Mouse (Mus musculus) G1E (cell line): ENCODE data around the gene Ppp1r14b. TPM values are rescaled to one million over a fixed set of nuclear protein-coding genes. Genes with fewer than 3 reads are reported as not detected.

Experiments used
- ATAC-seq: 2 replicates; pipeline ENCODE4 v1.8.0; 2016; ENCODE audit warnings: mild to moderate bottlenecking; ENCODE audit not compliant: insufficient number of reproducible peaks, poor library complexity, low FRiP score, severe bottlenecking; ENCODE audit errors: extremely low read depth
- DNase-seq: peaks from one replicate; pipeline ENCODE4 v3.0.0; 2012; ENCODE audit warnings: low spot score
- H3K27me3 ChIP-seq: 2 replicates; pipeline ENCODE4 v1.6.1; 2012; ENCODE audit warnings: mild to moderate bottlenecking, low read length, inconsistent platforms; ENCODE audit not compliant: insufficient read depth
- H3K36me3 ChIP-seq: replicated peaks from 2 replicates; pipeline ENCODE3; 2012; ENCODE audit warnings: mild to moderate bottlenecking, inconsistent platforms
- H3K4me1 ChIP-seq: 2 replicates; pipeline ENCODE4 v1.6.1; 2012; ENCODE audit warnings: low read depth, low read length, inconsistent platforms, mixed read lengths; ENCODE audit not compliant: insufficient read depth
- H3K4me3 ChIP-seq: 2 replicates; pipeline ENCODE4 v1.5.1; 2012; ENCODE audit warnings: low read depth, mild to moderate bottlenecking, inconsistent platforms, low read length, moderate library complexity, mixed read lengths
- H3K9me3 ChIP-seq: replicated peaks from 2 replicates; pipeline ENCODE4 v1.6.1; 2012; ENCODE audit warnings: inconsistent platforms
- CTCF ChIP-seq: IDR thresholded peaks from 2 replicates; pipeline ENCODE4 v1.5.1; 2012; ENCODE audit warnings: low read depth, low read length, inconsistent platforms, mixed read lengths
- GATA1 ChIP-seq: IDR thresholded peaks from 2 replicates; pipeline ENCODE4 v1.6.1; 2012; ENCODE audit warnings: borderline replicate concordance, low read length, inconsistent platforms, mixed read lengths
- GATA2 ChIP-seq: IDR thresholded peaks from 2 replicates; pipeline ENCODE4 v1.6.1; 2012; ENCODE audit warnings: low read depth, low read length, inconsistent platforms, borderline replicate concordance
- POLR2AphosphoS5 ChIP-seq: IDR thresholded peaks from 2 replicates; pipeline ENCODE4 v1.6.1; 2012; ENCODE audit warnings: low read depth, low read length, inconsistent platforms; ENCODE audit not compliant: insufficient replicate concordance
- TAL1 ChIP-seq: conservative IDR thresholded peaks from 2 replicates; pipeline ENCODE4 v1.6.1; 2012; ENCODE audit warnings: low read depth, low read length, inconsistent platforms, mixed read lengths
- polyA plus RNA-seq: library from polyadenylated mRNA; stranded (reverse); fragments of >175 nt; gene quantifications from 2 replicates; pipeline ENCODE4 v1.2.3, GENCODE M21; 2012
- total RNA-seq, 2 experiments: library from RNA; stranded (forward) in 1 of 2; stranded (reverse) in 1 of 2; fragments of 200-1000 nt in 1 of 2; fragments of >200 nt in 1 of 2; fragmentation: Nextera tagmentation in 1 of 2; gene quantifications; 2 replicates each; pipeline ENCODE4 v1.2.3; 2014 to 2017

Ppp1r14b gene
- total and polyA plus RNA-seq, 3 experiments: 74.0 to 281 (median 141) TPM

GRCm38 (mm10) chr19:6939106-6940002 is 35.4 kb upstream of the Ppp1r14b start:
- Histone ChIP-seq H3K4me1 (peaks cover 33% of the 10 kb centered on the region), H3K9me3 (no peaks in the 10 kb centered on the region), H3K27me3 (peaks cover 12% of the 10 kb centered on the region), H3K4me3 (peak overlapping the region; percentile 28; the same call in 1 of the 2 replicates), H3K36me3 (peaks cover 31% of the 10 kb centered on the region)
- no peak for DNase-seq
- no peak for ATAC-seq
- TF ChIP-seq POLR2AphosphoS5: no peak
- no peak for TF ChIP-seq TAL1
- no peak for TF ChIP-seq GATA2
- no peak for TF ChIP-seq CTCF
- TF ChIP-seq GATA1: no peak

DNA sequence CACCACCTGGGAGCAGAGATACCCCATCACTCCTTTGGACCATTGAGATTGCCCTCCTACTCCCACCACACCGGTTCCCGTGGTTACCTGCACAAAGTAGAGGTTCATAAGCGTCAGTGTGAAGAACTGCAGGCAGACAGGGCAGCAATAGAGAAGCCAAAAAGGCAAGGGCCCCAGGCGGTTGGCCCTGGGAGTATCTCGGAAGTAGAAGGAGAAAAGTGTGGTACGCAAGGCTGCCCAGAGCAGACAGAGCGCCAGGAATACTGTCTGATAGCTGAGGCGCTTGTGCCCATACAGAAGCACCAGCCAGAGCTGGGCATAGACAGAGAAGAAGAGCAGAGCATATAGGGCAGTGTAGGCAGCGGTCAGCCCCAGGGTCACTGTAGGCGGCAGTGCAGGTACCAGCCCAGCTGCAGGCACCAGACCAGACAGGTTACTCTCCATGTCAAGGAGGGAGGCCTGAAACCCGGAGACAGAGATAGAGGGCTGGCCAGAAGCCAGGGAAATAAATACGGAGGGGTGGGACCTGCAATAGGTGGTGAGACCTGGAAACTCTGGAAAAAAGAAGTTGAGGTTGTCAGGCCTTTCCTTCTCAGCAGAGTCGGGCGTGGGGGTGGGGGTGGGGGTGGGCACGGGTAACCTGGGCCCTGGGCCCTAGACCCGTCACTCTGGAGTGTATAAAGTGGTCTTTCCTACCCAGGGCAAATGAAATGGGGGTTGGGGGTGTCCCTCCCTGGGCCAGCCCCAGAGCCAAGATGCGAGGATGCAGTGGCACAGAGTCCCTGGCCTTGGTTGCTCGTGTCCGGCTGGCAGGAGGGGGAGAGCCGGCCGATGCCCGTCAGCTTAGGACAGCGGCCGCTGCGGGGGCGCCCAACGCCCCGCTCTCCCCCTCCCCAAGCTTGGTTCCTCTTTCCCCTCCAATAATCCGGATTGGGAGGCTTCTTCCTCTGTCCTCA is 34.1 kb upstream of the Ppp1r14b start:
- TF ChIP-seq POLR2AphosphoS5: no peak
- TF ChIP-seq TAL1: no peak
- no peak for TF ChIP-seq GATA2
- TF ChIP-seq CTCF: no peak
- TF ChIP-seq GATA1: no peak
- Histone ChIP-seq H3K9me3 (no peaks in the 10 kb centered on the region), H3K4me1 (peaks cover 37% of the 10 kb centered on the region), H3K36me3 (peaks cover 39% of the 10 kb centered on the region), H3K27me3 (peaks cover 4% of the 10 kb centered on the region; the same call in 1 of the 2 replicates), H3K4me3 (peak overlapping the region; percentile 84)
- DNase-seq (peak; percentile 26), ATAC-seq (no peak)

GRCm38 (mm10) chr19:6941372-6942248 is 33.2 kb upstream of the Ppp1r14b start, which contains the start of gene Bad:
Gene Bad (plus strand): TSS chr19:6941861.
- Histone ChIP-seq H3K4me3 (peak within 1 kb of the TSS; percentile 84), H3K27me3 (no peaks in the 10 kb centered on the region), H3K9me3 (no peaks in the 10 kb centered on the region), H3K4me1 (peaks cover 44% of the 10 kb centered on the region), H3K36me3 (peaks cover 49% of the 10 kb centered on the region)
- ATAC-seq: peak; percentile 35; the same call in 1 of the 2 replicates
- TF ChIP-seq TAL1 (no peak), CTCF (no peak), POLR2AphosphoS5 (no peak), GATA1 (no peak), GATA2 (no peak)
- peak; percentile 96 for DNase-seq

GRCm38 (mm10) chr19:6942249-6942691 is 32.5 kb upstream of the Ppp1r14b start, which contains the start of gene Gpr137:
Gene Gpr137 (minus strand): TSS chr19:6942480.
- H3K4me3 ChIP-seq: peak within 1 kb of the TSS; percentile 84
- H3K36me3 ChIP-seq: peaks cover 55% of the 10 kb centered on the region
- DNase-seq: peak; percentile 97
- H3K4me1 ChIP-seq: peaks cover 44% of the 10 kb centered on the region
- no peaks in the 10 kb centered on the region for H3K27me3 ChIP-seq
- H3K9me3 ChIP-seq: no peaks in the 10 kb centered on the region
- ATAC-seq: peak; percentile 83
- TF ChIP-seq GATA2: no peak
- TF ChIP-seq TAL1: no peak
- TF ChIP-seq GATA1: no peak
- TF ChIP-seq CTCF: no peak
- no peak for TF ChIP-seq POLR2AphosphoS5

DNA sequence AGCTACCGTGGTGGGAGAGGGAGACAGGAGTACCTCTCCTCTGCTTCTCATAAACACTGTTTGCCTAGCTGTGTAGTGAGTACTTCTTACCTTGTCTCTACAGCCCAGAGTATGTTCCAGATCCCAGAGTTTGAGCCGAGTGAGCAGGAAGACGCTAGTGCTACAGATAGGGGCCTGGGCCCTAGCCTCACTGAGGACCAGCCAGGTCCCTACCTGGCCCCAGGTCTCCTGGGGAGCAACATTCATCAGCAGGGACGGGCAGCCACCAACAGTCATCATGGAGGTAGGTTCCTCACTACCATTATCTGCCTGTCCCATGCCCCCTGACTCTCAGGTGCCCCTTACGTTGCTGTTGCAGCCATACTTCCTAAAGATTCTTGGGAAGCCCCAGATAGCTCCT is 32.0 kb upstream of the Ppp1r14b start:
- ATAC-seq: no peak
- peaks cover 47% of the 10 kb centered on the region for H3K4me1 ChIP-seq
- no peaks in the 10 kb centered on the region for H3K27me3 ChIP-seq
- H3K9me3 ChIP-seq: no peaks in the 10 kb centered on the region
- DNase-seq: no peak
- H3K4me3 ChIP-seq: peak overlapping the region; percentile 84
- no peak for TF ChIP-seq GATA1
- H3K36me3 ChIP-seq: peaks cover 55% of the 10 kb centered on the region
